Mouse (Mus musculus): ENCODE measurements at regions not wholly inside any gene's neighbourhood (a gene's known extent, or its start where the extent isn't known, plus 50 kb on each side); places are given as distances from the start of the nearest gene placed in this dataset.

DNA sequence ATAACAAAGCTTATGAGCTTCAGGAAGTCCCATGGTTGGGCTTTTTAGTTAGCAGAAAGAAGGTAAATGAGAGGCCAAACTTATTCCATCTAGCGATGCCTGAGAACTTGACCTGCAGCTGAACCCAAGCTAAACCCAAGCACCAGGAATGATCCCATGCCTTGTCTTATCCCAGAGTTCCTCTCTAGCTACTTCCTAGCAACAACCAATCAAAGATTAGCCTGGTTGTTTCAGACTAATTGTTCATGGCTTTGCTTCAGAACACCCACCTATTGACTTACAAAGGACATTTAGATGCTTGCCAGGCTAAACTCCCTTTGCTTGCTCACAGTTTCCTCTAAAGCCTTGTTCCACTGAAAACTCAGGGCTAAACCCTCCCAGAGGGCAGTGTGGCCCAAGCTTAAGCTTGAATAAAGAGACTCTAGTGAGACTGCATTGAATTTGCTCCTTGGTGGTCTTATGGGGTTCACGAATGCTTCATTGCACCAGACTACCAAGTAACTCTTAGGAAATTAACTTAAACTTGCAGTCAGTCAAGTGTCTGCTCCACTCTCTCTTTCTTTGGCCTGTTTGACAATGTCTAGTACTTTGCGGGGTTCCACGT is 467.2 kb downstream of the AI429214 start:
- TF ChIP-seq CTCF (IDR thresholded peaks at IDR 0.05; ENCODE audit: low read depth) (no peak), EP300 (IDR thresholded peaks at IDR 0.05; ENCODE audit: low read depth) (no peak)
